Mouse (Mus musculus) urinary bladder, adult 2 months (tissue): ENCODE measurements at regions not wholly inside any gene's neighbourhood (a gene's known extent, or its start where the extent isn't known, plus 50 kb on each side); places are given as distances from the start of the nearest gene placed in this dataset.

ENCODE experiments used
- DNase-seq: peaks from one replicate; pipeline ENCODE4 v3.0.0; 2022; ENCODE audit warnings: low spot score

GRCm38 (mm10) chr2:137706528-137706988 is 549.8 kb upstream of the Btbd3 start:
- no peak for DNase-seq

GRCm38 (mm10) chr2:137705724-137706422 is 550.5 kb upstream of the Btbd3 start:
- DNase-seq: no peak

DNA sequence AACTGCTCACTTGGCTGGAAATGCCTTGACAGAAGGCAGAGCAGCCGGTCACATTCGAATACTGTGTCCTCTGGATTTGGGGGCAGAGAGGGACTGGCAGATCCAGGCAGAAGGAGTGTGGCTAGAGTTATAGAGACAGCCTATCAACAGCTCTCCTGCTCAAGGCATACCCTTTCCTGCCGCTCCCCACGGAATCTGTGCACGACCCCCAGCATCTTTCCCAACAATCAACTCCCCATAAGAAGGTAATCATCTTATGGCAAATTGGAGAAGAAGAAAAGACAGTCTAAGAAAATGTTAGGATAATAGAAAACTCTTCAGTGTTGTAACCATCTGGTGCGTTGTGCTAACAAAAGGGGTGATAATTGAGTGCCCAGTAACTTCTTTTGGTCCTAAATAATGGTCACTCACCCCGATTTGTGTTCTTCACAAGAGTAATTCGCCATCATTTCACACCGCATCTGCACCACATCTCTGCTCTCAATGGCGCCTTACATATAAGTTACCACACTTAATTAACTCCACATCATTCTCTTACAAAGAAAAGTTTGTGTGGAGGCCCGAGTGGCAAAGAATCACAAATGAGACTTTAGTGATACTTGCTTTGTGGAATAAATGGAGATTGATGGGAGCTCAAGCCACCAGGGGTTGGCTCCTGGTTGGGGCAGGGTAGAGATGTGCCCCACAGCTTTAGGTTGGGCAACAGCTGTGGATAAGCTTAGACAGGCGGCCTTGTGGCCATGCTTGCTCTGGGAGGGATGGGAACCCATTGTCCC is 551.2 kb upstream of the Btbd3 start:
- DNase-seq: no peak

GRCm38 (mm10) chr2:137704565-137704947 is 551.8 kb upstream of the Btbd3 start:
- DNase-seq: no peak

DNA sequence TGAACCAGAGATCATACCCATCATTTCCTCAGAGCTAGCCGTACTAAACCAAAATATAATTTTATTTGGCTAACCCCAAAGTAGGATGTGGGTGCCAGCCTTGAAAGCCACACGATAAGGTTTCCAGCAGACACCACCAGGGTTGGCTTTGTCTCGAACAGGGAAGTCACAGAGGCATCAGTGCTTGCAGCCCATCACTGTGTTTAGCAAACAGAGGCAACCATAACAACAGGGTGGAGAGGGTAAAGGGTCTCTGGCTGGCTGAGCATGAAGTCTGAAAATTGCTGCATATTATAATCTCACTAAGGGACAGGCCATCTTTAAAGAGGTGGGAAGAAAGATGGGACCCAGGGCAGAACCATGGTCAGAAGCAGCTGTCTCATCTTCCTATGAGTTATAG is 552.3 kb upstream of the Btbd3 start:
- DNase-seq: no peak

GRCm38 (mm10) chr2:137695885-137696284 is 560.5 kb upstream of the Btbd3 start:
- no peak for DNase-seq

DNA sequence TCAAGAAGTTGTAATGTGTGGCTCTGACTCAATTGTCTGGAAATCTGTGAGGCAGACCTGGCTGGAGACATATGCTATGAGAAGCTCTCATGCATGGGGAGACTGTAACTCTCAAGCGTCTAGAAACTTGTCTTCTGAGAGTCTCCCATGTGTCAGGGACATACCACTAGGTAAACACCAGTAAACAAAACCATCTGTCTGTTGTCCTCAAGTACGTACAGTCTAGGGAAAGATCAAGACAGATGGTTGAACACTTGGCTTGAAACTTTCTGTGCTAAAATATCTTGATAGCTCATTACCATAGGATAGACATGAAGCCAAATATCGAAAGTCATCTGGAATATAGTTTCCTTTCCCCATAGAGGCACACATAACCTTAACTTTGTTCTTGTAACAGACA is 562.3 kb upstream of the Btbd3 start:
- DNase-seq: no peak

- DNase-seq: no peak
Observed at GRCm38 (mm10) chr2:137687208-137687607, 569.2 kb upstream of the Btbd3 start.

DNA sequence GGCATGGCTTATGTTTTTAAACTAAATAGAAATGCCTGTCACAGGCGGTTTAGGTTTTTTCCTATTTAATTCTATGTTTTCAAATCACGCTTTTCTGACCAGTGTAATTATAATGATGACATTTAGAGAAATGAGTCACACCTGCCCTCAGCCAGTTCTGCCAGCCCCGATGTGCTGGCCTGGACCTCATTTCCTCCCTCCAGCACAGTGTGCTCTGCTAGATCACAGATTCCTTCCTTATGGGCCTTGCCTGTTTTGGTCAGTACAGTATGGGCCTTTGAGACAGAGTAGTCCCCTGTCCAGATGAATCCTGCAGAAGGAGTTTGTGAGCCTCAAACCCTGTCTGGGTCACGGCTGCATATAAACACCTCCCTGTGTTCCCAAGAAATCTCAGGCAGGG is 569.6 kb upstream of the Btbd3 start:
- DNase-seq: no peak

GRCm38 (mm10) chr2:137681762-137682161 is 565.3 kb upstream of the Jag1 start:
- DNase-seq: no peak

DNA sequence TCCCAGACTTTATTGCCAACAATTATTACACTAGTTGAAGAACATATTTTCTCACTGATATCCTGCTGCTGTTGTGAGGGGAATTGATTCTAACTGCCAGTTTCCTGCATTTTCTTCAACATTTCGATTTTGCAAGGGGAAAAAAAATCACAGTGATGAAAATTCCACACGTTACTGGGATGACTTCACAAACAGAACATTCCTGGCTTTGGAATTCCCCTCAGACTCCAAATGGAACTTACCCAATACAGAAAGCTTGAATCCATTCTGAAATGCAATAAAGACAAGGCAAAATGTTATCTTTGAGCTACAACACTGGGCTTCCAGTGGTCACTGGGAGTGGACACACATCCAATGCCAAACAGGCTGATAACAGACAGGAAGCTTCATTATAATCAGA is 546.7 kb upstream of the Jag1 start:
- DNase-seq: no peak

DNA sequence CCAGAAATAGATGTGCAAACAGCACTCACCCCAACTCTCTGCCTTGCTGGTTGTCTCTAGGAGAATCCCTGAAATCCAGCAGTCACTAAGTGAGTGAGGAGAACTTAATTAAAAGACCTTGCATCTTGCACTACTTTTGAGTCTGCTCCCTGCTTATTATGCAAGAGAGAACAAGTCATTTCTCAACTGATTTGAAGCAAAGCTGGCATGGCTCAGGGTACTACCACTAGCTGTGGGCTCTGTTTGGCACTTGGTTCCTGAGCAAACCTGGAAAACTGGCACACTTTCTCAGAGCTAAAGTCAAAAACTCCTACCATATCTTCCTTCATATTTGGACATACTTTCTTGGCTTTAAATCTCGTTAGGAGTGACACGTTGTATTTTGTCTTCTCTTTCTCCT is 545.8 kb upstream of the Jag1 start:
- DNase-seq: no peak

- DNase-seq: no peak
Observed at GRCm38 (mm10) chr2:137660449-137660848, 544.0 kb upstream of the Jag1 start.

DNA sequence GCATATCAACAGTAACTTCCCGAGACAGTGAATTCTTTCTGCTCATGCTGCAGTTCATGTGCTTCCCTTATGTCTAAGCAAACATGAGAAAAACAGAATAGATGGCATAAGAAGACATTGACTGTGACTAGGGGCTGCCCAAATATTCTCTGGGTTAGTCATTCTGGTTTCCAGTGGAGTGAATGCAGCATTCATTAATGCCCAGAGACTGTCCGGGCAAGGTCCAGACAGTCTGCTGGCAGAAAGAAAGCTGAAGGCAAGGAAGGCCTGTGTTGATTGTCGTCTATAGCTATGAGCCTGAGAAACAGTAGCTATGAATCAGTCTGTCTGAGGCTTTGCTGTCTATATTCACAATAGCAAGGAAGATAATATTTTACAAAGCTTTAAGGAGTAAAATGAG is 537.9 kb upstream of the Jag1 start:
- DNase-seq: no peak

GRCm38 (mm10) chr2:137644160-137644559 is 527.7 kb upstream of the Jag1 start:
- no peak for DNase-seq

- no peak for DNase-seq
Observed at GRCm38 (mm10) chr2:137643269-137644055, 527.0 kb upstream of the Jag1 start.

DNA sequence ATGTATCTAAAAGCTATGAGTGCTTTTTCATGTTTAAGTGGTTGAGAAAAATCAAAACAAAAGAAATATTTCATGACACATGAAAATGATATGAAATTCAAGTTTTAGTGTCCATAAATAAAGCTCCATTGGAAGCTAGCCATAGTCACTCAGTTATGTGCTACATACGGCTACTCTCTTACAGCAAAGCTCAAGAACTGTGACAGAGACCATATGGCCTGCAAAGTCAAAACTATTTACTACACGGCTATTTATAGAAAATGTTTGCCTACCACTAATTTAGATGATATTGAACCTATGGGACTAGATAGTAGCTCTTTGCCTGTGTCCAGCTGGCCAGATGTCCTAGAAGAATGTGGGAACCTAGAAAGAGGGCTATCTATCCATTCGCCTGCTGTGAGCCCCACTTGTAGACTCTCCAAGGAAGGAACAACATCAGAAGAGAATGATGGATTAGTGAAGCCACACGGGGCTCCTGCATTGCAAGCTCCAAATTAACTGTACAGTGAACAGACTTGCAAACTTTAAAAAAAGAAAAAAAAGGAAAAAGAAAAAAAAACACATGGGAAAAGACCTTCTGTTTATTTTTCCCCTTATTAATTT is 518.7 kb upstream of the Jag1 start:
- DNase-seq: no peak

- no peak for DNase-seq
Observed at GRCm38 (mm10) chr2:137616637-137617036, 500.2 kb upstream of the Jag1 start.

DNA sequence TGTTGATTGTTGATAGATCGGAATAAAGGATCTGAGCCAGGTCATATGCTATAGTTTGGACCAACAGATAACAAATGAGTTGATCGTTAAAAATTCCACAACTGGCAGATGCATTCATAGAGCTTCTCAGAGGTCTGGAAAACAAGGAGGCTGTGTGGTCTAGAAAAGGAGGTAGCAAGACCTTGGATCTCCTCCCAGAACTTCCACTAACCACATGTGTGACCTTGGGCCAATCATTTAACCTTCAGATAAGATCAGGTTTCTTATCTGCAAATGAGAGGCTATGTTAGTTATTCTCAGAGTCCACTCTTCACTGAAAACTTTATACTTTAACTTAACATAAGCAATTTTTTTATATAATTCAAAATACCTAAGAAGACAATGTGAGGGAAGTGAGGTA is 497.3 kb upstream of the Jag1 start:
- no peak for DNase-seq

DNA sequence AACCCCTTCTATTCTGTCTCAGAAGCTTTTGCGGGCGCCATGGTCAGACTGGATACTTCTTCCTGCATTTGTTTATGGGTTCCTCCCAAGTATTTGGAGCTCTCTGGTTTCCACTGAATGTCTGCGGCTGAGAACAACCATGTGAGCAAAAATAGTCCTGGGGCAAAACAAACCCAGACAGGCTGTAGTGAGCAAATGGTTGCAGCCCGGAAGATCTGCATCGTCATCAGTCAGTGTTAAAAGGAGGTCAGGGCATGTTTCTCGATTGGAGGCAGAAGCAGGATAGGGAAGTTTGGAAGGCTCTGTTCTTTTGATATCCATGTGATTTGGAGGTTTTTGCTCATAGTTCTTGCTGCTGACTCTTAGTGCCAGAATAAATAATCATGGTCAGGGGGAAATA is 492.1 kb upstream of the Jag1 start:
- no peak for DNase-seq

DNA sequence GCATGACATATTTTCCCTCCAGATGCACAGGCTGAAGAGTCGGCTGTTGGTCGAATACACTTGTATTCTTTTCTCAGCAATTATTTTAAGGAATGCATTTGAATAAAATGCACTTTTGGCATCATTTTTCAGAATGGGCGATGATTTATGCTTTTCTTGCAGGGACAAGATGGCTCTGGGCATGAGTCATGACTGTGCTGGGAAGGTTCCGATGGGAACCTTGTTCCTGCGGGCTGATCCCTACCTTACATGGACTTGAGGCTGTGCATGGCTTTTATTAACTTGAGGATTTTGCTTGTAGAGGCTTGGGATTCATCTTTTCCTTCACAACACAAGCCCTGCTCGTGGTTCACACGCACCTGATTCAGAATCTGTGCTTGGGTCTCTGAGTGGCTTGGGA is 481.7 kb upstream of the Jag1 start:
- no peak for DNase-seq

- DNase-seq: no peak
Observed at GRCm38 (mm10) chr2:137594509-137594908, 478.1 kb upstream of the Jag1 start.
